Mouse (Mus musculus): ENCODE measurements around the gene Scube1.

- TF ChIP-seq CTCF (IDR thresholded peaks at IDR 0.05; ENCODE audit: low read depth) (no peak), EP300 (IDR thresholded peaks at IDR 0.05; ENCODE audit: low read depth) (no peak)
Observed at GRCm38 (mm10) chr15:83582931-83583330, 141.9 kb downstream of the Scube1 start.

Data from liver, postnatal 0 days (tissue).